Mouse (Mus musculus) forebrain, embryonic 16.5 days (tissue): Measurements from ENCODE around the gene Ccs. TPM values are rescaled to one million over a fixed set of nuclear protein-coding genes. Genes with fewer than 3 reads are reported as not detected.
"Not testable (repeated sequence)": the region's sequence is repeated elsewhere in the genome, so short reads cannot be mapped to it uniquely, and the experiment has no call there.

Experiments
- ATAC-seq: fragments of 200-750 bp; cut with Nextera tagmentation; 2 replicates; pipeline ENCODE4 v1.8.0; 2017; ENCODE audit warnings: mild to moderate bottlenecking, moderate library complexity
- H3K27ac ChIP-seq: fragments of 300-500 bp; sonication (generic); 2 replicates; pipeline ENCODE4 v1.5.1; 2014; ENCODE audit warnings: low read length, control low read depth
- H3K27me3 ChIP-seq: fragments of 300-500 bp; sonication (generic); replicated peaks from 2 replicates; pipeline ENCODE4 v1.6.1; 2014; ENCODE audit warnings: low read length; ENCODE audit not compliant: control insufficient read depth, insufficient read depth
- H3K36me3 ChIP-seq: fragments of 300-500 bp; sonication (generic); 2 replicates; pipeline ENCODE4 v1.6.1; 2014; ENCODE audit not compliant: control insufficient read depth, insufficient read depth
- H3K4me1 ChIP-seq: fragments of 300-500 bp; sonication (generic); replicated peaks from 2 replicates; pipeline ENCODE4 v1.6.1; 2014; ENCODE audit warnings: low read length; ENCODE audit not compliant: control insufficient read depth, insufficient read depth
- H3K4me2 ChIP-seq: fragments of 300-500 bp; sonication (generic); 2 replicates; pipeline ENCODE4 v1.6.1; 2014; ENCODE audit warnings: mild to moderate bottlenecking, low read length, control low read depth
- H3K4me3 ChIP-seq: fragments of 300-500 bp; sonication (generic); replicated peaks from 2 replicates; pipeline ENCODE4 v1.5.1; 2014; ENCODE audit warnings: mild to moderate bottlenecking, low read length, control low read depth
- H3K9ac ChIP-seq: fragments of 300-500 bp; sonication (generic); replicated peaks from 2 replicates; pipeline ENCODE4 v1.6.1; 2014; ENCODE audit warnings: low read depth, low read length, control low read depth
- H3K9me3 ChIP-seq: fragments of 300-500 bp; sonication (generic); 2 replicates; pipeline ENCODE4 v1.6.1; 2016; ENCODE audit warnings: low read length; ENCODE audit not compliant: control insufficient read depth
- WGBS: fragments of 180-500 bp; shearing (Covaris S2); extraction: QIAGEN DNeasy Blood & Tissue Kit; methylation state at CpG from one replicate; pipeline ENCODE4 v1.1.7; 2014; 5-methylcytosine and 5-hydroxymethylcytosine counted together
- polyA plus RNA-seq: library from polyadenylated mRNA; unstranded; fragments of >200 nt; fragmentation: Nextera tagmentation; extraction: Ambion mirVana; gene quantifications from 2 replicates; pipeline ENCODE4 v1.2.1, GENCODE M21; 2015

The Ccs gene
- polyA plus RNA-seq = 34.7 and 38.6 TPM in 2 replicates

- WGBS = under 1% methylated on average over 25 of the region's 25 CpGs
- peak; percentile 98 for ATAC-seq
- Histone ChIP-seq H3K9me3 (no peaks in the 10 kb centered on the region), H3K4me3 (peak within 1 kb of the TSS; percentile 73), H3K36me3 (no peaks in the 10 kb centered on the region), H3K9ac (peak within 1 kb of the TSS; percentile 66), H3K27ac (no peak within 1 kb of the TSS), H3K4me2 (peak within 1 kb of the TSS; percentile 100), H3K4me1 (peaks cover 18% of the 10 kb centered on the region), H3K27me3 (peaks cover 24% of the 10 kb centered on the region)
Measured at GRCm38 (mm10) chr19:4839149-4839548, at the start of gene Ccs, which contains the start of gene Ccdc87. Ccs (minus strand) TSS chr19:4839332. Ccdc87 (plus strand) TSS chr19:4839366.

GRCm38 (mm10) chr19:4883961-4884360 is 44.8 kb upstream of the Ccs start:
- Histone ChIP-seq H3K4me1 (peaks cover 8% of the 10 kb centered on the region), H3K4me3 (no peak overlapping the region), H3K9me3 (no peaks in the 10 kb centered on the region), H3K27ac (no peak overlapping the region), H3K36me3 (peaks cover 2% of the 10 kb centered on the region; the same call in 1 of the 2 replicates), H3K9ac (no peak overlapping the region), H3K27me3 (no peaks in the 10 kb centered on the region), H3K4me2 (no peak overlapping the region)
- WGBS = 88% methylated on average over 4 of the region's 4 CpGs
- ATAC-seq = no peak

DNA sequence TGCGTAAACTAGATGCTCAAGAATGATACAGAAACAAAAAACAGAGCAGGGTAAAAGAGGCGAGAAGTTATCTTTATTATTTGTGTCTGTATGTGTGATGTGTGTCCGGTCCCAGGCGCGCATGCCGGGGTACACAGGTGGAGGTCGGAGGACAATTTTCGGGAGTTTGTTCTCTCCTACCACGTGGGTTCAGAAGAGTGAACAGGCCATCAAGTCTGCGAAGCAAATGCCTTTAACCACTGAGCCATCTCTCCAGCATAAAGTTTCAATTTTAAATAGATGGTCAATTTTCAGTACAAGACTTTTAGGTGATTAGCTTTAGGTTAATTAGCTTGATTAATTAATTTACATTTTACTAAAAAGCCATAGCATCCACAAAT is 40.2 kb upstream of the Ccs start:
- Histone ChIP-seq H3K36me3 (peaks cover 2% of the 10 kb centered on the region; the same call in 1 of the 2 replicates), H3K27me3 (peaks cover 6% of the 10 kb centered on the region; the same call in 1 of the 2 replicates), H3K27ac (no peak overlapping the region), H3K9me3 (no peaks in the 10 kb centered on the region), H3K4me3 (peak overlapping the region; percentile 91), H3K4me2 (peak overlapping the region; percentile 54), H3K9ac (no peak overlapping the region), H3K4me1 (peaks cover 15% of the 10 kb centered on the region)
- ATAC-seq = no peak
- WGBS = 71% methylated on average over 10 of the region's 10 CpGs

DNA sequence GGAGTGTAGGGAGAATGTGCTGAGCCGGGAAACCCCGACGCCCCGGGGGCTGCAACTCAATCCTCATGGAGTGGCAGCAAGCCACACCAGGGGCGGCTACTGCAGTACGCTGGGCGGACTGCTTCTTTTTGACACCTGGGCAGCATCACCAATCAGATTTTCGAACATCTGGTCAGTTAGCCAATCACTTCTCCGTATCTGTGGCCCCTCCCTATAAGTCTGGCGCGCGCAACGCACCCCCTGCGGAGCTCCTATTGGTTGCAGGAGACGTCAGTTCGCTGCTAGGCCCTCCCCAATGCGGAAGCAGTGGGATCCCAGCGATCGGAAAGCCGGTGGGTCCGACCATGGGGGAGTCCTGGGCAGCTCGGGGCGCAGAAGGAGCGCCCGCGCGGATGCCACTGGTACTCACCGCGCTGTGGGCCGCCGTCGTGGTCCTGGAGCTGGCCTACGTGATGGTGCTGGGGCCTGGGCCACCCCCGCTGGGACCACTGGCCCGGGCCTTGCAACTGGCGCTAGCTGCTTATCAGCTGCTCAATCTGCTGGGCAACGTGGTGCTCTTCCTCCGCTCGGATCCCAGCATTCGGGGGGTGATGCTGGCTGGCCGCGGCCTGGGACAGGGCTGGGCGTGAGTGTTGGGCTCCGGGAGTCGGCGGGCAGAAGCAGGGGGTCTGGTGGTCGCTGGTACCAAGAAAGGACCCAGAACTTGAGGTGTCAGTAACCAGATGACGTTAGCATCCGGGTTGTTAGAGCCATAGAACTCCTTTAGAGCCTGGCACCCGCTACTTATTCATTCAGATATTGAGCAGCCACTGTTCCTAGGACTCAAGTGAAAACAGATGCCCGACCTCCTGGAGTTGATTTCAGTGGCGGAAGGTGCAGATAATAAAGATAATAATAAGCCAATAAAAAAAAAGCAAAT is 39.5 kb upstream of the Ccs start, which contains the start of gene Zdhhc24:
Gene Zdhhc24 (plus strand): TSS at position 264 of the 919 bp plus-strand sequence.
- peak within 1 kb of the TSS; percentile 63; the same call in 1 of the 2 replicates for H3K27ac ChIP-seq
- H3K4me1 ChIP-seq = peaks cover 15% of the 10 kb centered on the region
- peak within 1 kb of the TSS; percentile 54 for H3K4me2 ChIP-seq
- no peaks in the 10 kb centered on the region for H3K36me3 ChIP-seq
- WGBS = 1% methylated on average over 52 of the region's 52 CpGs
- peak within 1 kb of the TSS; percentile 91 for H3K4me3 ChIP-seq
- peaks cover 6% of the 10 kb centered on the region; the same call in 1 of the 2 replicates for H3K27me3 ChIP-seq
- peak within 1 kb of the TSS; percentile 89 for H3K9ac ChIP-seq
- H3K9me3 ChIP-seq = no peaks in the 10 kb centered on the region
- peak; percentile 99 for ATAC-seq

DNA sequence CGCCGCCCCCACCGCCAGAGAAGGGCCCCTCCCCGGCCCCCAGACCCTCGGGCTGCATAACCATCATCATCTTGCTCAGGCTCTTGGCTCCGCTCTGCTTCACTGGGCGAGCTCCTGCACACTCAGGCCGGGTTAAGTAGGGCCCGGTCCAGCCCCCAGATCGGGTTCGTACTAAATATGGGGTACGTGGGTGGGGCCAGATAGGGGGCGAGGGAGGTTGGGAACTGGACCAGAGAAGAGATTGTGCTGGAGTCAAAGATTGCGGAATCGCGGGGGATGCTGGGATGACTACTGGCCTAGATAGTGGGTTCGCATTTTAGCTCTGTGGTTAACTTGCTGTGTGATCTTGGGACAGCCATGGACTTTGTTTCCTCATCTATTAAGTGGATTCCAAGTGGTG is 38.7 kb upstream of the Ccs start, which contains the start of gene Actn3:
Gene Actn3 (minus strand): TSS at position 125 of the 400 bp plus-strand sequence.
- Histone ChIP-seq H3K4me1 (peaks cover 15% of the 10 kb centered on the region), H3K27ac (peak within 1 kb of the TSS; percentile 63; the same call in 1 of the 2 replicates), H3K4me2 (peak within 1 kb of the TSS; percentile 54), H3K9me3 (no peaks in the 10 kb centered on the region), H3K36me3 (no peaks in the 10 kb centered on the region), H3K9ac (peak within 1 kb of the TSS; percentile 89), H3K27me3 (peaks cover 6% of the 10 kb centered on the region; the same call in 1 of the 2 replicates), H3K4me3 (peak within 1 kb of the TSS; percentile 91)
- no peak; the same call in 1 of the 2 replicates for ATAC-seq
- 3% methylated on average over 17 of the region's 17 CpGs for WGBS

DNA sequence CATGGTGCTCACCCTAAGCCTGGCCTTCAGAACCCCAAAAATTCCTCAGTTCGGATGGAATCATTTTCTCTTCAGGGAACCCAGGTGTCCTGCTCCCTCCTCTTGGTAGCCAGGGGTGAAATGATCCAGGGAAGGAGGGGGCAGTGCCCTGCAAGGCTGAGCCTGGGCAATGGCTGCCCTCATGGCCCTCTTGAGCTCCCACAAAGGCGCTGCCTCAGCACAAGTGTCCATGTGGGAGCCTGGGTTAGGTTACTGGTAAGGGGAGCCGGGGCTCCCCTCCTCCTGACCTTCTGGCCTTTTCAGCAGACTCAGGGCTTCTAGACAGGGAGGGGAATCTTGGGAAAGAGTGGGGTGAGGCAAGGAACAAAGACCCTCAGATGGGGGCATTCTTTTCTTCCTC is 37.6 kb upstream of the Ccs start:
- no peak overlapping the region for H3K27ac ChIP-seq
- no peak for ATAC-seq
- H3K4me3 ChIP-seq = no peak overlapping the region
- H3K27me3 ChIP-seq = peaks cover 6% of the 10 kb centered on the region; the same call in 1 of the 2 replicates
- H3K9ac ChIP-seq = no peak overlapping the region
- 57% methylated on average over 3 of the region's 3 CpGs for WGBS
- H3K9me3 ChIP-seq = no peaks in the 10 kb centered on the region
- H3K36me3 ChIP-seq = no peaks in the 10 kb centered on the region
- no peak overlapping the region for H3K4me2 ChIP-seq
- peaks cover 15% of the 10 kb centered on the region for H3K4me1 ChIP-seq

- peaks cover 15% of the 10 kb centered on the region for H3K4me1 ChIP-seq
- WGBS = 65% methylated on average over 4 of the region's 4 CpGs
- no peak for ATAC-seq
Measured at GRCm38 (mm10) chr19:4876241-4876640, 37.1 kb upstream of the Ccs start.

GRCm38 (mm10) chr19:4874613-4875012 is 35.5 kb upstream of the Ccs start:
- H3K9me3 ChIP-seq, H3K27me3 ChIP-seq, H3K9ac ChIP-seq, H3K27ac ChIP-seq, H3K4me2 ChIP-seq, H3K36me3 ChIP-seq, ATAC-seq, H3K4me3 ChIP-seq: not testable (repeated sequence)
- WGBS = 100% methylated on average over 1 of the region's 1 CpGs
- peaks cover 13% of the 10 kb centered on the region for H3K4me1 ChIP-seq

More at GRCm38 (mm10) chr19:4876241-4876640, 37.1 kb upstream of the Ccs start:
- no peak overlapping the region for H3K4me3 ChIP-seq
- H3K9ac ChIP-seq = no peak overlapping the region
- H3K9me3 ChIP-seq = no peaks in the 10 kb centered on the region
- H3K36me3 ChIP-seq = no peaks in the 10 kb centered on the region
- H3K4me2 ChIP-seq = no peak overlapping the region
- peaks cover 6% of the 10 kb centered on the region; the same call in 1 of the 2 replicates for H3K27me3 ChIP-seq
- H3K27ac ChIP-seq = no peak overlapping the region

DNA sequence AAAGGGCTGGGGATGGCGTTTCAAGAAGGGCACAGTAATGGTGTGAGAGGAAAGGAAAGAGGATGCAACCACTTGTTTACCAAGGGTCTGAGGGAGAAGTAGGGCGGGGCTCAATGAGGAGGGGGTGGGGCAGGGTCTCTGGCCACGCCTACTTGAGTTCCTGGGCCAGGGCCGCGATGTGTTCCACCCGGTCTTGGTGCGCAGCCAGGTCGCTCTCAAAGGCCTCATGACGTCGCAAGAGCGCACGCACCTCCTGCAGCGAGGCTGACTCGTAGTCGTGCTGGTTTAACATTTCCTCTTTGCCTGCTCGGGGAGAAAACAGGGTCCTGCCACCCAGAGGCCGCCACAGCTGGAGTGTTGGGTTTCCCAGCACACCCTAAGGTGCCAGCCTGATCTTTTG is 26.0 kb upstream of the Ccs start:
- Histone ChIP-seq H3K4me1 (0 out of 2 replicates have a peak, but pooled peaks cover 3% of the 10 kb centered on the region), H3K9ac (no peak overlapping the region), H3K4me3 (no peak overlapping the region), H3K36me3 (no peaks in the 10 kb centered on the region), H3K4me2 (peak overlapping the region; percentile 17; the same call in 1 of the 2 replicates), H3K27me3 (no peaks in the 10 kb centered on the region), H3K9me3 (no peaks in the 10 kb centered on the region), H3K27ac (no peak overlapping the region)
- 4% methylated on average over 17 of the region's 17 CpGs for WGBS
- ATAC-seq = no peak
